Comparison of ENCODE assay signal across 8 mouse cellular contexts in genomic region chr13:64161916-64162611, GRCm38 (mm10). TPM values are rescaled to one million over a fixed set of nuclear protein-coding genes. Genes with fewer than 3 reads are reported as not detected.
DNase-seq lines count a peak whose midpoint lies in the region; ATAC-seq and TF ChIP-seq lines count a peak whose summit lies in the region.

No protein-coding gene starts in this region.

- H3K9me3 ChIP-seq in heart, embryonic 13.5 days: 0 out of 2 replicates have a peak, but pooled peaks cover 14% of the 10 kb centered on the region
- no peaks in the 10 kb centered on the region for H3K9me3 ChIP-seq in liver, embryonic 11.5 days (ENCODE audit: control insufficient read depth, low read length)

- H3K9ac ChIP-seq in heart, embryonic 13.5 days: peak overlapping the region; percentile 96
- peak overlapping the region; percentile 74 for H3K9ac ChIP-seq in liver, embryonic 11.5 days (ENCODE audit: low read depth, low read length)

- DNase-seq in cerebellum, adult 9-10 months: peak; percentile 61
- DNase-seq in cerebellum, postnatal 10 days: no peak
- DNase-seq in spleen, adult 2 months (ENCODE audit: low read depth in 1 of 2, low spot score in 2 of 2): peak in 1 of 2 experiments; percentile 37
- DNase-seq in spleen, postnatal 10 days (ENCODE audit: low spot score in 2 of 2): no peak
- no peak for DNase-seq in liver, embryonic 11.5 days (ENCODE audit: low spot score)
- peak; percentile 67 to 71 for DNase-seq in right cerebral cortex, postnatal 10 days (ENCODE audit: low spot score in 2 of 2)
- DNase-seq in adrenal gland, adult 2 months: no peak

- peak overlapping the region; percentile 82 for H3K4me3 ChIP-seq in spleen, adult 2 months (ENCODE audit: extremely low read depth, insufficient read depth, insufficient read length)
- H3K4me3 ChIP-seq in heart, embryonic 13.5 days: peak overlapping the region; percentile 92
- peak overlapping the region; percentile 76 for H3K4me3 ChIP-seq in liver, embryonic 11.5 days (ENCODE audit: low read depth, low read length)

- peak overlapping the region; percentile 65 for H3K27ac ChIP-seq in spleen, adult 2 months (ENCODE audit: insufficient read depth, low read length)
- H3K27ac ChIP-seq in heart, embryonic 13.5 days (replicated peaks): peak overlapping the region; percentile 93
- peak overlapping the region; percentile 40 for H3K27ac ChIP-seq in liver, embryonic 11.5 days (ENCODE audit: low read depth, low read length)

- H3K4me1 ChIP-seq in spleen, adult 2 months (ENCODE audit: control insufficient read depth, insufficient read depth, insufficient read length): peaks cover 13% of the 10 kb centered on the region
- H3K4me1 ChIP-seq in heart, embryonic 13.5 days: peaks cover 27% of the 10 kb centered on the region
- H3K4me1 ChIP-seq in liver, embryonic 11.5 days (replicated peaks; ENCODE audit: control insufficient read depth, insufficient read depth, low read length): peaks cover 6% of the 10 kb centered on the region

- peak overlapping the region; percentile 97 for H3K4me2 ChIP-seq in heart, embryonic 13.5 days
- H3K4me2 ChIP-seq in liver, embryonic 11.5 days: peak overlapping the region; percentile 100

- TF ChIP-seq CTCF in spleen, adult 2 months (IDR thresholded peaks at IDR 0.05; ENCODE audit: extremely low read depth, insufficient read depth, insufficient read length, insufficient replicate concordance): no peak

- no peaks in the 10 kb centered on the region for H3K36me3 ChIP-seq in spleen, adult 2 months (ENCODE audit: control insufficient read depth, insufficient read depth, low read length)
- peaks cover 20% of the 10 kb centered on the region for H3K36me3 ChIP-seq in heart, embryonic 13.5 days
- H3K36me3 ChIP-seq in liver, embryonic 11.5 days (ENCODE audit: control insufficient read depth, insufficient read depth, low read length): 0 out of 2 replicates have a peak, but pooled peaks cover 2% of the 10 kb centered on the region

- no peak for TF ChIP-seq POLR2A in spleen, adult 2 months (IDR thresholded peaks at IDR 0.05; ENCODE audit: low read depth, low read length)

- under 1% methylated on average over 66 of the region's 71 CpGs for WGBS in spleen, adult 2 months
- 0% methylated on average over 70 of the region's 71 CpGs for WGBS in heart, embryonic 13.5 days
- WGBS in liver, embryonic 11.5 days: under 1% methylated on average over 71 of the region's 71 CpGs

- H3K27me3 ChIP-seq in spleen, adult 2 months (ENCODE audit: control insufficient read depth, insufficient read depth, low read length): no peaks in the 10 kb centered on the region
- no peaks in the 10 kb centered on the region for H3K27me3 ChIP-seq in heart, embryonic 13.5 days (replicated peaks)
- 0 out of 2 replicates have a peak, but pooled peaks cover 3% of the 10 kb centered on the region for H3K27me3 ChIP-seq in liver, embryonic 11.5 days (replicated peaks; ENCODE audit: control insufficient read depth, insufficient read depth, low read length)

- peak; percentile 43 for ATAC-seq in heart, embryonic 13.5 days (ENCODE audit: extremely low read depth, insufficient number of reproducible peaks, low FRiP score, low TSS enrichment)
- peak; percentile 55 for ATAC-seq in liver, embryonic 11.5 days (replicated peaks; ENCODE audit: low FRiP score)

RNA-seq across cellular contexts. Expression of gene Habp4, which starts 0.4 kb away (rescaled TPM):
- 8.3 and 10.3 TPM in 2 replicates for polyA plus RNA-seq in spleen, adult 2 months (2012; rRNA removed)
- polyA plus RNA-seq in heart, embryonic 13.5 days (2015; fragmentation: Nextera tagmentation; extraction: Ambion mirVana): 50.1 and 53.9 TPM in 2 replicates
- 15.0 and 15.2 TPM in 2 replicates for polyA plus RNA-seq in liver, embryonic 11.5 days (2014; fragmentation: Nextera tagmentation; extraction: Ambion mirVana)
- 10 to 100 TPM; 25.0 to 37.5 TPM for total RNA-seq in adrenal gland, adult 2 months (2021)
- 20.9 and 21.6 TPM in 2 replicates for polyA plus RNA-seq in adrenal gland, adult 2 months (2012; rRNA removed)

RNA-seq across cellular contexts. Expression of gene Zfp367, which starts 9.1 kb away (rescaled TPM):
- 4.4 and 5.8 TPM in 2 replicates for polyA plus RNA-seq in spleen, adult 2 months (2012; rRNA removed)
- polyA plus RNA-seq in heart, embryonic 13.5 days (2015; fragmentation: Nextera tagmentation; extraction: Ambion mirVana): 20.9 and 21.9 TPM in 2 replicates
- polyA plus RNA-seq in liver, embryonic 11.5 days (2014; fragmentation: Nextera tagmentation; extraction: Ambion mirVana): 21.2 and 25.1 TPM in 2 replicates
- total RNA-seq in adrenal gland, adult 2 months (2021): 10 to 100 TPM; 23.5 to 24.6 TPM
- 4.9 and 5.2 TPM in 2 replicates for polyA plus RNA-seq in adrenal gland, adult 2 months (2012; rRNA removed)

RNA-seq across cellular contexts. Expression of gene Slc35d2, which starts 32.9 kb away (rescaled TPM):
- polyA plus RNA-seq in spleen, adult 2 months (2012; rRNA removed): 4.5 and 6.0 TPM in 2 replicates
- polyA plus RNA-seq in heart, embryonic 13.5 days (2015; fragmentation: Nextera tagmentation; extraction: Ambion mirVana): 4.5 and 5.5 TPM in 2 replicates
- 4.2 and 5.8 TPM in 2 replicates for polyA plus RNA-seq in liver, embryonic 11.5 days (2014; fragmentation: Nextera tagmentation; extraction: Ambion mirVana)
- 10 to 100 TPM in 1 of 2 experiments, 1 to 10 TPM in 1; 4.8 to 10.1 TPM for total RNA-seq in adrenal gland, adult 2 months (2021)
- polyA plus RNA-seq in adrenal gland, adult 2 months (2012; rRNA removed): 8.4 and 11.5 TPM in 2 replicates

Comparison
In these comparisons a context has a peak if more than half of its experiments do, and no peak if none do; other contexts are left out.
1. DNase-seq: peak in cerebellum, adult 9-10 months (single experiment) and right cerebral cortex, postnatal 10 days (2 of 2); none in cerebellum, postnatal 10 days (0 of 2), spleen, postnatal 10 days (0 of 2), liver, embryonic 11.5 days (single experiment) and adrenal gland, adult 2 months (single experiment).
2. H3K27ac ChIP-seq: peak in every context shown above with its lines; median percentile 93 in heart, embryonic 13.5 days; 65 in spleen, adult 2 months; 40 in liver, embryonic 11.5 days.
3. Peak in every context shown above with its lines, with median percentiles within 50 percentile points of each other: H3K4me3 ChIP-seq.